Mouse (Mus musculus): Measurements from ENCODE around the gene Tacc2. TPM values are rescaled to one million over a fixed set of nuclear protein-coding genes. Genes with fewer than 3 reads are reported as not detected.
"Not testable (repeated sequence)": the region's sequence is repeated elsewhere in the genome, so short reads cannot be mapped to it uniquely, and the experiment has no call there.

Tacc2 gene
- total and polyA plus RNA-seq, 2 experiments from 2014 or later = 39.0 to 83.8 TPM

DNA sequence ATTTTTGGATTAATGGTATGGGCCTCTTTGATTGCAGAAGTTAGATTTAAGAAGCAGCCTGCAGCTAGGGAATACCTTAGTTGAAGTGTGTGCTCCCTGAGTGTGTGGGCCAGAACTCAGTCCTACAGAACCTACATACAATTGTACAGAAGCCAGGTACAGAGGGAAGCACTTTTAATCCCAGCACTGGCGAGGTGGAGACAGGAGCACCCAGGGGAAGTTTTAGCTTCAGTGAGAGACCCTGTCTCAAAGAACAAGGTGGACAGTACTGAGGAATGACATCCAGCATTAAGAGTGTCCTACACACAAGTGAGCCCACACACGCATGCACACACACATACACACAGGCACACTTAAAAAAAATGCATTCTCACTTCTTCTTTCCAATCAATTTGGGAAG is 828 bp downstream of the Tacc2 start:
- 91% methylated on average over 2 of the region's 2 CpGs for WGBS
- H3K4me2 ChIP-seq (ENCODE audit: low read depth, low read length) = no peak overlapping the region
- ATAC-seq (ENCODE audit: insufficient read depth, low read depth) = no peak

DNA sequence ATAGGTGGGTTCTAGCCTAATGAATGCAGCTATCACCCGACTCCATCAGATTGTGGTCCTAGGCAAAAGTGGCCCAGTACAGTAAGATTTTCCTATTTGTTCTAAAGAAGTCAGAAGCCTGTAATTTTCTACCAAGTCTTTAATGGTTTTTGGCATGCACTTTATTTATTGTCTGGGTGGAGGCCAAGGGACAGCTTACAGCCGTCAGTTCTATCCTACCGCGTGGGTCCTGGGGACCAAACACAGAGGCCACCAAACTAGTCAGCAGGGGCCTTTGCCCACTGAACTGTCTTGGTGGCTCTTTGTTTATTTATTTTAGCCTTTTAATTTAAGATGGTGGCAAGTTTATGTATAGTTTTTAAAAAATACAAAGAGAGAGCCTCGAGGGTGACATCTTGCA is 1.4 kb downstream of the Tacc2 start:
- Histone ChIP-seq H3K4me2 (ENCODE audit: low read depth, low read length) (no peak overlapping the region), H3K9ac (replicated peaks; ENCODE audit: low read depth, low read length) (no peak overlapping the region), H3K36me3 (replicated peaks; ENCODE audit: control insufficient read depth, insufficient read depth, low read length) (no peaks in the 10 kb centered on the region), H3K27me3 (ENCODE audit: control insufficient read depth, insufficient read depth, low read length) (no peaks in the 10 kb centered on the region), H3K4me3 (ENCODE audit: low read depth, low read length) (no peak overlapping the region), H3K9me3 (replicated peaks; ENCODE audit: control insufficient read depth, low read length) (no peaks in the 10 kb centered on the region), H3K4me1 (ENCODE audit: control insufficient read depth, insufficient read depth) (0 out of 2 replicates have a peak, but pooled peaks cover 6% of the 10 kb centered on the region), H3K27ac (ENCODE audit: low read depth) (no peak overlapping the region)
- DNase-seq (ENCODE audit: low spot score) (no peak), ATAC-seq (ENCODE audit: insufficient read depth, low read depth) (no peak)
- WGBS = 71% methylated on average over 5 of the region's 5 CpGs
- TF ChIP-seq CTCF (IDR thresholded peaks at IDR 0.05; ENCODE audit: low read depth) = no peak
- TF ChIP-seq EP300 (IDR thresholded peaks at IDR 0.05; ENCODE audit: low read depth) = no peak

More for the DNA sequence above, 828 bp downstream of the Tacc2 start:
- Histone ChIP-seq H3K36me3 (replicated peaks; ENCODE audit: control insufficient read depth, insufficient read depth, low read length) (no peaks in the 10 kb centered on the region), H3K4me1 (ENCODE audit: control insufficient read depth, insufficient read depth) (0 out of 2 replicates have a peak, but pooled peaks cover 6% of the 10 kb centered on the region), H3K9me3 (replicated peaks; ENCODE audit: control insufficient read depth, low read length) (no peaks in the 10 kb centered on the region), H3K27ac (ENCODE audit: low read depth) (no peak overlapping the region), H3K9ac (replicated peaks; ENCODE audit: low read depth, low read length) (no peak overlapping the region), H3K27me3 (ENCODE audit: control insufficient read depth, insufficient read depth, low read length) (no peaks in the 10 kb centered on the region), H3K4me3 (ENCODE audit: low read depth, low read length) (no peak overlapping the region)
- no peak for DNase-seq (ENCODE audit: low spot score)
- no peak for TF ChIP-seq EP300 (IDR thresholded peaks at IDR 0.05; ENCODE audit: low read depth)

DNA sequence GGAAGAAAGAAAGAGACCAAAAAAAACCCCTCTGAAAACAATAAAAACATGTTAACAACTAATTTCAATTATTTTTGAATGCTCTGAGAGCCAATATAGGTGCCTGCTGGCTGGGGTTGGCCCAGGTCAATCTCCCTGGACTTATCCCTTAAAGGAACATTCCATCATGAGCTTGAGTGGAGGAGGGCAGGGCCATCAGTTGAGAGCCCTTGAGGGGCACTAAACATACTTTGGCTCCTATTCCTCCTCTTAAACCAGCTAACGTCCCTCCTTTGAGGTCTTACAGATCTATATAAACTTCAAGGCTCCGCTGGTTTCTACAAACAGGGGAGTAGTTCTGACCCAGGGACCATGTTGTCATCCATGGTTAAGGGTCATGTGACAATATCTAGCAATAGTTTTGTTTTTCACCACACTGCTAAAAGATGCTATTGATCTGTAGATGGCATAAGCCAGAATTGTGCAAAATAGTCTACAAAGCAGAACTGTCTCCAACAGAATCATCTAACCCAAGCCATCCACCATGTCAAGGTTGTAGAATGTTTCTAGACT is 9.4 kb downstream of the Tacc2 start:
- no peaks in the 10 kb centered on the region for H3K9me3 ChIP-seq (replicated peaks; ENCODE audit: control insufficient read depth, low read length)
- no peaks in the 10 kb centered on the region for H3K27me3 ChIP-seq (ENCODE audit: control insufficient read depth, insufficient read depth, low read length)
- H3K9ac ChIP-seq (replicated peaks; ENCODE audit: low read depth, low read length) = no peak overlapping the region
- no peaks in the 10 kb centered on the region for H3K36me3 ChIP-seq (replicated peaks; ENCODE audit: control insufficient read depth, insufficient read depth, low read length)
- H3K4me1 ChIP-seq (ENCODE audit: control insufficient read depth, insufficient read depth) = 0 out of 2 replicates have a peak, but pooled peaks cover 4% of the 10 kb centered on the region
- WGBS = 65% methylated on average over 2 of the region's 2 CpGs
- no peak for TF ChIP-seq CTCF (IDR thresholded peaks at IDR 0.05; ENCODE audit: low read depth)
- TF ChIP-seq EP300 (IDR thresholded peaks at IDR 0.05; ENCODE audit: low read depth) = no peak
- H3K27ac ChIP-seq (ENCODE audit: low read depth) = no peak overlapping the region
- ATAC-seq (ENCODE audit: insufficient read depth, low read depth) (no peak), DNase-seq (ENCODE audit: low spot score) (no peak)
- no peak overlapping the region for H3K4me3 ChIP-seq (ENCODE audit: low read depth, low read length)
- no peak overlapping the region for H3K4me2 ChIP-seq (ENCODE audit: low read depth, low read length)

DNA sequence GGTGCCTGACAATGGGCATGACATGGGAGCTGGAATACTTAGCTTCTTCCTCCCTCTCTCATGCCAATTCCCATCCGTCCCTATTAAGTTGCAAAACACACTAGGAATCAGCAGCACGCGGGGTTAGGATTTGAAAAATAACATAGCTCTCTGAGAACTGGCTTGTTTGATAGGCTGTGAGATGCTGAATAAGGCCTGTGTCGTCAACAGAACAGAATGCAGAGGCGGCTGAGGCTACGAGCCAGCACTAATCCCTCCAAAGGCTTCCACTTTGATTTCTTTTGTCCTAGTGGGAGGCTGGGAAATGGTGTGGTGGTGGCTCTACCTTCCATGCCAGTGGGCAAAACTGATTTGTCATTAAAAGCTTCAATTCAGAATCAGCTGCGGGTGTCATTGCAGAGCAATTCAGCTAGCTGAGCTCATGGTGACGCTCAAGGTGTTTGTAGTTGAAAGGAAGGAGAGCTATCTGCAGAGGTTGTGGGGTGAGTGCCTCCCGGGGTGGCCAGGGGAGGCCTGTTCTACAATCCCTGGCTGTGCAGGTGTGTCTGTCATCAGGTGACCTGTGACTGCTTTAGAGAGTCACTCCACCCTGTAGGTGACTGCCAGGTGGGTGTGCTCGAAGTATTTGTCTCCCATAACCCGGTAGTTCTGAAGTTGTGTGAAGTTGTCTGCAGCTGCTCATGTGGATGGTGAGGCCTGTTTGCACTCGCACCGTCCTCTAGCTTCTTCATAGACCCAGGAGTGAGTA is 13.0 kb downstream of the Tacc2 start:
- H3K27me3 ChIP-seq (ENCODE audit: control insufficient read depth, insufficient read depth, low read length) = no peaks in the 10 kb centered on the region
- 54% methylated on average over 13 of the region's 13 CpGs for WGBS
- DNase-seq (ENCODE audit: low spot score) = no peak
- no peaks in the 10 kb centered on the region for H3K36me3 ChIP-seq (replicated peaks; ENCODE audit: control insufficient read depth, insufficient read depth, low read length)
- no peaks in the 10 kb centered on the region for H3K9me3 ChIP-seq (replicated peaks; ENCODE audit: control insufficient read depth, low read length)
- peak; percentile 64 for ATAC-seq (ENCODE audit: insufficient read depth, low read depth)
- H3K4me2 ChIP-seq (ENCODE audit: low read depth, low read length) = no peak overlapping the region
- no peak overlapping the region for H3K4me3 ChIP-seq (ENCODE audit: low read depth, low read length)
- no peak overlapping the region for H3K9ac ChIP-seq (replicated peaks; ENCODE audit: low read depth, low read length)
- no peak for TF ChIP-seq EP300 (IDR thresholded peaks at IDR 0.05; ENCODE audit: low read depth)
- no peak for TF ChIP-seq CTCF (IDR thresholded peaks at IDR 0.05; ENCODE audit: low read depth)
- H3K4me1 ChIP-seq (ENCODE audit: control insufficient read depth, insufficient read depth) = 0 out of 2 replicates have a peak, but pooled peaks cover 4% of the 10 kb centered on the region
- peak overlapping the region; percentile 39; the same call in 1 of the 2 replicates for H3K27ac ChIP-seq (ENCODE audit: low read depth)

DNA sequence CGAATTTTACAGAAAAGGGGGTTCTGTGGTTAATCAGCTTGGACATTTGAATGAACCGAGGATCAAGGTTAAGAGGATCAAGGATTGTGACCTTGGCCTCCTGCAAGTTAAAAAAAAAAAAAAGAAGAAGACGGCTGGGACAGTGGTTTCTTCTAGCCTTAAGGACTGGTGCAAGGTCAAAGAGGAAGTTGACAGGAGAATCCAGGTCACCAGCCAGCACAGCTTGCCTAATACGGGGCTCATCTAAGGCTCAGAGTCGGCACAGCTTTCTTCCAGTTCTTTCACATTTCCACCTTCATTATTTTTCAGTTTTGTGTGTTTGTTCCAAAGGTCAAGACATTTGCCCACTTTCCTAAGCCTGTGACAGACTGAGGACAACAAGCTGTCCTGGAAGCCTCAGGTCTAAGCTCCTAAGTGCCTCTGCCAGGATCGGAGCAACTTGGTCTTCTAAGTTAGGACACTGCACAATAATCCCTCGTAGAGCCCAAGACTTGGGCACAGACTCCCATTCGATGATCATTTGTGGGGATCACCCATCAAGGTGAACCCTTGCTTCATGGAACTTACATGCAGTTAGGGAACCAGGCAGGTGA is 13.7 kb downstream of the Tacc2 start:
- WGBS = 67% methylated on average over 8 of the region's 8 CpGs
- H3K27ac ChIP-seq (ENCODE audit: low read depth) = peak overlapping the region; percentile 53; the same call in 1 of the 2 replicates
- no peaks in the 10 kb centered on the region for H3K27me3 ChIP-seq (ENCODE audit: control insufficient read depth, insufficient read depth, low read length)

DNA sequence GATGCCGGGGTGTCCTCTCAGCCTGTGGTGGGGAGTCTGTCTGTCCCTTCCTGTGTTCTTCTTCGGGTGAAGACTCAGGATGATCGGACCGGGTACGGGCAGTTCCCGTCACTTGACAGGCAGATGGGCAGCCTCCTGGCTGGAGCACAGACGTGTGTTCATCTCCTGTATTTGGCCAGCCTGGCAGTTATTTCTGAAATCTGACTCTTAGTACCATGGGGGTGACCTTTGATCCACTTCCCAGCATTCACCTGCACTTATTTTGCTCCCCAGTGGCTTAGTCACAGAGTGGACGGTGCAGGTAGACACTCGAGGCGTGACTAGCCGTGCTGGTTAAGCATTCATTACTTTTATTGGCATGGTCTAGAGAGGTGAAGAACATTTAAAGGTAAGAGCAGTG is 15.7 kb downstream of the Tacc2 start:
- not testable (repeated sequence) for H3K4me2 ChIP-seq (ENCODE audit: low read depth, low read length); H3K4me1 ChIP-seq (ENCODE audit: control insufficient read depth, insufficient read depth); H3K4me3 ChIP-seq (ENCODE audit: low read depth, low read length); DNase-seq (ENCODE audit: low spot score); H3K27me3 ChIP-seq (ENCODE audit: control insufficient read depth, insufficient read depth, low read length); H3K9ac ChIP-seq (replicated peaks; ENCODE audit: low read depth, low read length); H3K27ac ChIP-seq (ENCODE audit: low read depth); H3K36me3 ChIP-seq (replicated peaks; ENCODE audit: control insufficient read depth, insufficient read depth, low read length); H3K9me3 ChIP-seq (replicated peaks; ENCODE audit: control insufficient read depth, low read length)
- no CpG with 5 or more reads among the region's 11 CpGs for WGBS
- ATAC-seq (ENCODE audit: insufficient read depth, low read depth) = peak; percentile 19

More for the DNA sequence above, 13.7 kb downstream of the Tacc2 start:
- no peak for TF ChIP-seq CTCF (IDR thresholded peaks at IDR 0.05; ENCODE audit: low read depth)
- TF ChIP-seq EP300 (IDR thresholded peaks at IDR 0.05; ENCODE audit: low read depth) = no peak
- no peak overlapping the region for H3K4me3 ChIP-seq (ENCODE audit: low read depth, low read length)
- H3K9me3 ChIP-seq (replicated peaks; ENCODE audit: control insufficient read depth, low read length) = no peaks in the 10 kb centered on the region
- ATAC-seq (ENCODE audit: insufficient read depth, low read depth) (no peak), DNase-seq (ENCODE audit: low spot score) (no peak)
- H3K4me2 ChIP-seq (ENCODE audit: low read depth, low read length) = no peak overlapping the region
- H3K36me3 ChIP-seq (replicated peaks; ENCODE audit: control insufficient read depth, insufficient read depth, low read length) = no peaks in the 10 kb centered on the region
- 0 out of 2 replicates have a peak, but pooled peaks cover 4% of the 10 kb centered on the region for H3K4me1 ChIP-seq (ENCODE audit: control insufficient read depth, insufficient read depth)
- no peak overlapping the region for H3K9ac ChIP-seq (replicated peaks; ENCODE audit: low read depth, low read length)

DNA sequence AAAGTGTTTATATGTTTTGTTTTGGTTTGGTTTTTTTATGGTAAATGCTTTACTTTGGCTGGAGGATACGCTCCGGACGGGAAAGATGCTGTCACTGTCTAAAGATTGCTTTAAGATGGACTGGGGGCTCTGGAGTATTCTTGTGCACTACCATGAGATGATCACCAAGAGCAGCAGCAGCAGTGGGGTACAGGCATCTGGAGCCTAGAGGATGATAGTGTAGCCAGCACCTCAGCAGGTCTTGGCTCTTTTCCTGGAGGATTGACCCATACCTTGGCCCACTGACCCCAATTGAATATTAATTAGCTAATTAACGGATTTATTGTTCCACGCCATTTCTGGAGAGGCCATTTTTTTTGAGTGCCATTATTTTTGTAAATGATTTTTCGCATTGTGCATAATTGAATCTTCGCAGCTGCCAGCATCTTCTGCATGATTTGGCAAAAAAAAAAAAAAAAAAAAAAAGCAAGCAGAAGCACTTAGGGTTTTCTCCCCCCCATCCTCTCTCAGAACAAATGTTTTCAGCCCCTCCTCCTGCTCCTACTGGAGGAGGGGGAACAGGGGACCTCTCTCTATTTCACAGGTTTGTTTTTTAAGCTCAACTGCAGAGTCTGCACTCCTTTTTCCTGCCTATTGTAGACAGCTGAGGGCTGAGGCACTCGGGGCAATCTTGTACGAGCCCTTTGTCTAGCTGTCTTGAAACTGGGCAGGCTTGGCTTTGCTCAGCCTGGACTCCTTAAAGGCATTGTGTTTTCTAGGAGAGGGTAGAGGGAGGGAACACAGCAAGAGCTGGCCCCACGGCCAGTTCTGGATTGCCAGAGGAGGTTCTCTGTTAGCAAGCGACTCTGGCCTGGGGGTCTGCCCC is 16.4 kb downstream of the Tacc2 start:
- H3K9ac ChIP-seq (replicated peaks; ENCODE audit: low read depth, low read length); H3K4me3 ChIP-seq (ENCODE audit: low read depth, low read length); H3K9me3 ChIP-seq (replicated peaks; ENCODE audit: control insufficient read depth, low read length); H3K4me1 ChIP-seq (ENCODE audit: control insufficient read depth, insufficient read depth); H3K36me3 ChIP-seq (replicated peaks; ENCODE audit: control insufficient read depth, insufficient read depth, low read length); H3K4me2 ChIP-seq (ENCODE audit: low read depth, low read length); H3K27me3 ChIP-seq (ENCODE audit: control insufficient read depth, insufficient read depth, low read length); DNase-seq (ENCODE audit: low spot score); H3K27ac ChIP-seq (ENCODE audit: low read depth); ATAC-seq (ENCODE audit: insufficient read depth, low read depth): not testable (repeated sequence)
- WGBS = 86% methylated on average over 6 of the region's 11 CpGs
